Mouse (Mus musculus) brown adipose tissue, adult 24 weeks (tissue): Measurements from ENCODE around the gene Slc43a2. TPM values are rescaled to one million over a fixed set of nuclear protein-coding genes. Genes with fewer than 3 reads are reported as not detected.

Experiments used
- H3K27ac ChIP-seq: fragments of 200-500 bp; replicated peaks from 2 replicates; pipeline ENCODE4 v1.5.1; 2012; ENCODE audit warnings: low read depth, mild to moderate bottlenecking, low read length
- H3K4me1 ChIP-seq: fragments of 200-500 bp; 2 replicates; pipeline ENCODE4 v1.6.1; 2012; ENCODE audit warnings: low read length, mixed read lengths; ENCODE audit not compliant: control insufficient read depth, insufficient read depth, insufficient read length
- H3K4me3 ChIP-seq: fragments of 200-500 bp; 2 replicates; pipeline ENCODE4 v1.5.1; 2012; ENCODE audit warnings: low read depth, mild to moderate bottlenecking, low read length, moderate library complexity; ENCODE audit not compliant: insufficient read depth
- polyA plus RNA-seq: library from polyadenylated mRNA; stranded (reverse); fragments of >200 nt; gene quantifications from 2 replicates; pipeline ENCODE4 v1.2.4, GENCODE M21; 2012; ENCODE audit not compliant: missing spikeins, insufficient read depth, insufficient read length

Slc43a2 gene
- polyA plus RNA-seq: 13.4 and 14.5 TPM in 2 replicates

DNA sequence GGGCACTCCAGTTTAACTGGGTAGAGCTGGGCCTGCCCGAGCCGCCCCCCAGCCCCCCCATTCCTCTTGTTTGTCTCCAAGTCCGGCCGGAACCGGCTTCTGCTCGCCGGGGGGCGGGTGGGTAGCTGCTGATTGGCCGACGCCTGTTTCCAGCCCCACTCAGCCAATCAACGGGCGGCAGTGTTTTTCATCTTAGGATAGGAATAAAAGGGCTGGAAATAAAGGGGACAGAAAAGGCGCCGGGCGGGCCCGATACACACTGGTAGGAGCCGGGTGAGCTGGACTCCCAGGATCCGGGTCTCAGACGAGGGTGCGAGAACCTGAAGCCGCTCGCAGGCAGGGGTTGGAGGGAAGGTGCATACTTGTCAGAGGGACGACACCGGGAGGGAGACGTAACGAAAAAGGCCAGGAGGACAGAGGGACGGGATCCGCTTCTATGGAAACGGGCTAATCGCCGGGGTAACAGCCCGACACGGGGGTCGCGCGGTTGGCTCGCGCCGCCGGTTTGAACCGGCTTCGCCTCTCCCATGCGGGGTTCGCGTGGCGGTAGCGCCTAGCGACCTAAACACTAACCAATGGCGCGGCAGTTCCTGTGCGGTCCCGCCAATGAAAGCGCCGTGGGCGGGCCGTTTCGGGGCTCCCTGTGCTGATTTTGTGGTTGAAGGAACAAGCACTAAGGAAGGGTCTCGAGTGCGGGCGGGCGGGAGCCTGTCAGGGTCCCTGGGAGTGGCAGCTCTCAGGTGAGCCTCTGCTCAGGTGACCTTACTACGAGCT is at the start of gene Slc43a2:
TSS of gene Slc43a2 (plus strand) at position 226 of the 774 bp plus-strand sequence.
- peak within 1 kb of the TSS; percentile 90 for H3K27ac ChIP-seq
- peaks cover 18% of the 10 kb centered on the region for H3K4me1 ChIP-seq
- H3K4me3 ChIP-seq: peak within 1 kb of the TSS; percentile 94

DNA sequence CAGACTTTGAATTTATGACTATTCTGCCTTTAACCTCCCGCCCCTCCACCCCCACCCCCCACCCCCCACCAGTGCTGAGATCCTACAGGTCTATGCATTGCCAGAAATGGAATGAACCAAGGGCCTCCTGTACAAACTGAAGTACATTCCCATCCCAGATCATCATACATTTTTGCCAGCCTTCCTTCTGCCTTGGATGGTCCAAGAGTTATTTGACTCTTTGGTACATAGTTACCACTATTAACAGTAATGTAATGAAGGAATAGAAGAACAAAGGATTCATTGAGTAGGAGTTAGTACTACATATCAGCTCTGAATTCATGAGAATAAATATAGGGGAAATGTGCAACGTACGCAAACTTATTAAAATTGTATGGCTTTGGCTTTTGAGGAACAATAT is 45.3 kb upstream of the Slc43a2 start:
- Histone ChIP-seq H3K4me1 (peaks cover 6% of the 10 kb centered on the region; the same call in 1 of the 2 replicates), H3K4me3 (no peak overlapping the region), H3K27ac (no peak overlapping the region)

DNA sequence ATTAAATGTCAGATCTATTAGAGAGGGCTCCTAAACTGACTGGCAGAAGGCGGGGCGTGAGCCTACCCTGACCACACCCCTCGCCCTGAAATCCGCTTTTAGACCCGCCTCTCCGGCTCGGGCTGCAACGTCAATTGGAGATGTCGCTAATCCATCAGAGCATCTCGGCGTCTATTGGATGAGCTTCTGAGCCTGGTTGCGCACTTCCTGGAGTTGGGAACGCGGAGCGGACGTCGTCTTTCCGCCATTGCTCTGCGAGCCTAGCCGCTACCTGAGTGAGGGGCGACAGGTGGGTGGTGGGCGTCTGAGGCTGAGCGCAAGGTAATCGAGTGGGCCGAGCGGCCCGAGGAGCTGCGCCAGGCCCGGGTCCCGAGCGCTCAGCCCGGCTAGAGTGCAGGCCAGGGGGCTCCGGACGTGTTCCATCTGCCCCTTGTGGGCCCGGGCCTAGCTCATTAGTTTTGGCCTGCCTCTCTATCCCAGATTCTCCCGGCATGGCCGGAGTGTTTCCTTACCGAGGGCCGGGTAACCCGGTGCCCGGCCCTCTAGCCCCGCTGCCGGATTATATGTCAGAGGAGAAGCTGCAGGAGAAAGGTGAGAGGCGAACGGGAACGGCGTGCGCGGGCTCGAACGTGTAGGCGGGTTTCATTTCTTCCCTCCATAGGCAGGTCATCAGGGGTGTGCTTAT is 44.8 kb upstream of the Slc43a2 start, which contains the start of gene Prpf8:
TSS of gene Prpf8 (plus strand) at position 216 of the 685 bp plus-strand sequence.
- peaks cover 6% of the 10 kb centered on the region; the same call in 1 of the 2 replicates for H3K4me1 ChIP-seq
- peak within 1 kb of the TSS; percentile 76 for H3K27ac ChIP-seq
- peak within 1 kb of the TSS; percentile 93 for H3K4me3 ChIP-seq

DNA sequence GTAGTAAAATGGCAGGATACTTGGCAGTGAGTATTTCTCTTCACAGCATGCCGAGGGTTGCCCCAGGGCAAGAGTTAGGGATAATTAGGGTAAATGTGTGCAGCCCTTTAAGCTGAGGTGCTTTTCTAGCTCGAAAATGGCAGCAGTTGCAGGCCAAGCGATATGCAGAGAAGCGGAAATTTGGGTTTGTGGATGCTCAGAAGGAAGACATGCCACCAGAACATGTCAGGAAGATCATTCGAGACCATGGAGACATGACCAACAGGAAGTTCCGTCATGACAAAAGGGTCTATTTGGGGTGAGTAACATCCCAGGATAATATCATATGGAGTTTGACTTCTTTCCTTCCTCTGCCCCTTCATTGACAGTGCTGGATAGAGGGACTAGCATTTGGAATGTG is 44.0 kb upstream of the Slc43a2 start:
- 0 out of 2 replicates have a peak overlapping the region, but pooled peaks have one; percentile 0 for H3K27ac ChIP-seq
- H3K4me3 ChIP-seq: peak overlapping the region; percentile 93
- H3K4me1 ChIP-seq: peaks cover 6% of the 10 kb centered on the region; the same call in 1 of the 2 replicates

DNA sequence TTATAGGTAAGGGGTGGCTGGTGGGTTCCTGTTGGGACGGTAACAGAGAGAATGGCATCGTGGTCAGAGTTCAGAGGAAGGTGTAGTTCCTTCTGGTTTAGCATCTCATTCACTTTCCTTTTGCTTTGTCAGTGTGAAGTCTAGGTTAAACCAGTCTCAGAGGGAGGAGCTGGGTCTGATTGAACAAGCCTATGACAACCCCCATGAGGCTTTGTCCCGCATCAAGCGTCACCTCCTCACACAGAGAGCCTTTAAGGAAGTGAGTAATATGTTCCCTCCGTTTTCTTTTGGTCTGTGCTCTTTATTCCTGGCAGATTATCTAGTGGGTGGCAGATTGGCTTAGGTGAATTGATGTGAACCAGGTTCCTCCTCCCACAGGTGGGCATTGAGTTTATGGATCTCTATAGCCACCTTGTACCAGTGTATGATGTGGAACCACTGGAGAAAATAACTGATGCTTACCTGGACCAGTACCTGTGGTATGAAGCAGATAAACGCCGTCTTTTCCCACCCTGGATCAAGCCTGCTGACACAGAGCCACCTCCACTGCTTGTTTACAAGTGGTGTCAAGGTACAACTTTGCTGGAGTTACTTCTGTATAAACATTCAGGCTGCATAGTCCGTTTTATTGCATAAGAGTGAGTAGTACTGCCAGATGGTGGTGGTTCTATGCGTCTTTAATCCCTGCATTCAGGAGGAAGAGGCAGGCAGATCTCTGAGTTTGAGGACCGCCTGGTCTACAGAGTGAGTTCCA is 37.0 kb upstream of the Slc43a2 start:
- Histone ChIP-seq H3K27ac (no peak overlapping the region), H3K4me3 (no peak overlapping the region), H3K4me1 (no peaks in the 10 kb centered on the region)

DNA sequence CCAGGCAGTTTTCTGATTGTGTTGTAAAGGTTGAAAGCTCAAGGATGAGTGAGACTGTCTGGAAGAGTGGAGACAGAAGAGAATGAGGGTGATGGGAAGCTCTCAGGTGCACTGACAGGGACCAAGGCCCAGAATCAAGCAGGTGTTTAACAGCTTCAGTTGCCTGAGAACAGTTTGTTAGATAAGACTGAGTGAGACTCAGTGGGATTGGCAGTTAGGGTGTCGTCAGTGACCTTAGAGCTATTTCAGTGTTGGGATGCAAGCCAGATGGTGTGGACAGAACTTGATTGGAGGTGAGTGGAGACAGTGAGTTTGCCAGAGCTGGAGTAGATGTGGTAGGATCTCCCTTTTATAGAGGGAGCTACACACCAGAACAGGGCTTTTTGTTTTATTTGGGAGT is 33.4 kb upstream of the Slc43a2 start:
- H3K4me3 ChIP-seq: no peak overlapping the region
- no peaks in the 10 kb centered on the region for H3K4me1 ChIP-seq
- H3K27ac ChIP-seq: no peak overlapping the region

DNA sequence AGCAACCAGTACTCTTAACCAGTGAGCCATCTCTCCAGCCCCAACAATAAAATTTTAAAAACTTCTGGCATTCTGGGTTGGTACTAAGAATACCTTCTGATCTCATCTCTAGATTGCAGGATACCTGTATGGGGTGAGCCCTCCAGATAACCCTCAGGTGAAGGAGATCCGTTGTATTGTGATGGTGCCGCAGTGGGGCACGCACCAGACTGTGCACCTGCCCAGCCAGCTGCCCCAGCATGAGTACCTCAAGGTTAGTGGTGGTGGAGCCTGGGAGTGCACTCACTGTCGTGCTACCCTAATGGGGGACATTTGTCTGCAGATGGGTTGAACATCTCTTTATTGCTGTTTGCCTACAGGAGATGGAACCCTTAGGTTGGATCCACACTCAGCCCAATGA is 23.3 kb upstream of the Slc43a2 start:
- peaks cover 11% of the 10 kb centered on the region for H3K4me1 ChIP-seq
- H3K4me3 ChIP-seq: no peak overlapping the region
- H3K27ac ChIP-seq: no peak overlapping the region

DNA sequence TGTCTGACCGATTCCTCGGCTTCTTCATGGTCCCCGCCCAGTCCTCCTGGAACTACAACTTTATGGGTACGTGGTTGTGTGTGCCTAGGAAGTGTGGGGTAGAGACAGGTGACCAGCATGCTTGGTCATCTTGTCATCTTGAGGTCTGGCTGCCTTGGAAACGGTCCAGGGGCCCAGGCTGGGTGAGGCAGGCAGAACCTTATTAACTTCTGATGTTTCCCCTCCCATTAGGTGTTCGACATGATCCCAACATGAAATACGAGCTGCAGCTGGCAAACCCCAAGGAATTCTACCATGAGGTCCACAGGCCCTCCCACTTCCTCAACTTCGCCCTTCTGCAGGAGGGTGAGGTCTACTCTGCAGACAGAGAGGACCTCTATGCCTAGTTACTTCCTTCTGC is 22.6 kb upstream of the Slc43a2 start:
- Histone ChIP-seq H3K4me1 (peaks cover 11% of the 10 kb centered on the region), H3K4me3 (no peak overlapping the region), H3K27ac (peak overlapping the region; percentile 98)

DNA sequence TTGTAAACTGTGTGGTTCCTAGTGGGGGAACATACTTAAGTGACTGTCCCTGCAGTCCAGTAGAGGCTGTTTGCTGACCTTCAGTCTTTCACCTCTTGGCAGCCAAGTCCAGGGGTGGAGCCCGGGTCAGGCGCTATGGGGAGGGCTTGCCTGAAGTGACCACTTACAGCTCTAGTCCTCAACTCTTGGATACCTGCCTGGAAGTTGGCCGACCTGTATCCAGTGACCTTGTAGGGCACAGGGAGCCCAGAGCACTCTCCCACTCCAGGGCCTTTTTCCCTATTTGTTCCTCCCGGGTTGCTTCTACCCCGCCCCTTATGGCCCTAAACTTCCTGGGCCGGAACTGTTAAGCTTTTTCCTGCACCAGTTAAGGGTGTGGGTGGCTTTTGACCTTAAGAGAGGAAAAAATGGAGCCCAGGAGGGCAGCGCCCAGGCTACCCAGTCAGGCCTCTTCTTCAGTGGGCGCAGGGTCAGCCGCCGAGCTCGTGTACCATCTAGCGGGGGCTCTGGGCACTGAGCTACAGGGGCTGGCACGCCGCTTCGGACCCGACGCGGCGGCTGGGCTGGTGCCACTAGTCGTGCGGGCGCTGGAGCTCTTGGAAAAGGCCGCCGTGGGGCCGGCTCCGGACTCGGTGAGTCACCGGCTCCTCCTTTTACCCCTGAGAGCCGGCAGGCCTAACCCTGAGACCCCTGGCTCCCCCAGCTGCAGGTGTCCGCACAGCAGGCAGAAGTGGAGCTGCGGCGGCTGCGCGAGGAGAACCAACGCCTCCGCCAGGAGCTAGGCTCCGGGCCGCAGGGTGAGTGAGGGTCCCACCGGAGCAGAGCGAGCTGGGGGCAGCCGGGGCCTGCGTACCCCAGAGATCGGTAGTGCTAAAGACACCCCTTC is 21.5 kb upstream of the Slc43a2 start, which contains the start of gene Rilp:
TSS of gene Rilp (plus strand) at position 354 of the 886 bp plus-strand sequence.
- H3K4me1 ChIP-seq: peaks cover 12% of the 10 kb centered on the region
- peak within 1 kb of the TSS; percentile 90 for H3K4me3 ChIP-seq

DNA sequence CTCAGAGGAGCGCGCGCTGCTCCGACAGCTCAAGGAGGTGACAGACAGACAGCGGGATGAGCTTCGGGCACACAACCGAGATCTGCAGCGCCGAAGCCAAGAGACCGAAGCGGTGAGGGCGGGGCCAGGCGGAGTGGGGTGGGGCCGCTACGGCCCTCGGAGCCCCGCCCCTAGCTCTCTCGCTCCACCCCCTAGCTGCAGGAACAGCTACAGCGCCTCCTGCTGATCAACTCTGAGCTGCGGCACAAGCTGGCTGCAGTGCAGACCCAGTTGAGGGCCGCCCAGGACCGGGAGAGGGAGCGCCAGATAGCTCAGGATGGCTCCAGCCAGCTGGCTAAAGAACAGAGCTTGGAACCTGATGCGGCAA is 20.9 kb upstream of the Slc43a2 start:
- Histone ChIP-seq H3K4me3 (peak overlapping the region; percentile 90), H3K4me1 (peaks cover 16% of the 10 kb centered on the region), H3K27ac (peak overlapping the region; percentile 98)

More for the DNA sequence above, 21.5 kb upstream of the Slc43a2 start, which contains the start of gene Rilp:
- peak within 1 kb of the TSS; percentile 98 for H3K27ac ChIP-seq

DNA sequence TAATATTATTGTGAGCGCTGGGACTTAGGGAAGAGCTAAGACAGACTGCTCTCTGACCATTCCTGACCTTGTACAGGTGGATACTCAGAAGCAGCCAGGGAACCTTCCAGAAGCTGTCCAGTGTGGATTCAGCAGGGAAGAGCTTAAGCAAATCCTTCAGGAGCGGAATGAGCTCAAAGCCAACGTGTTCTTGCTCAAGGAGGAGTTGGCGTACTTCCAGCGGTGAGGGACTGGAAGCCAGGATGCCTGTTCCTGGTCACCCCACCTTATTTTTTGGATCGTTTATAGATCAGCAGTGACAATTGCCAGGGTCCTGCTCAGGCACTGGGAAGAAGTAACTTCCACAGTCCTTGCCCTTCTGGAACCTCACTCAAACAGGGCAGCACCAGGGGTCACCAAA is 20.3 kb upstream of the Slc43a2 start:
- peaks cover 16% of the 10 kb centered on the region for H3K4me1 ChIP-seq
- H3K4me3 ChIP-seq: peak overlapping the region; percentile 10
- H3K27ac ChIP-seq: peak overlapping the region; percentile 96

DNA sequence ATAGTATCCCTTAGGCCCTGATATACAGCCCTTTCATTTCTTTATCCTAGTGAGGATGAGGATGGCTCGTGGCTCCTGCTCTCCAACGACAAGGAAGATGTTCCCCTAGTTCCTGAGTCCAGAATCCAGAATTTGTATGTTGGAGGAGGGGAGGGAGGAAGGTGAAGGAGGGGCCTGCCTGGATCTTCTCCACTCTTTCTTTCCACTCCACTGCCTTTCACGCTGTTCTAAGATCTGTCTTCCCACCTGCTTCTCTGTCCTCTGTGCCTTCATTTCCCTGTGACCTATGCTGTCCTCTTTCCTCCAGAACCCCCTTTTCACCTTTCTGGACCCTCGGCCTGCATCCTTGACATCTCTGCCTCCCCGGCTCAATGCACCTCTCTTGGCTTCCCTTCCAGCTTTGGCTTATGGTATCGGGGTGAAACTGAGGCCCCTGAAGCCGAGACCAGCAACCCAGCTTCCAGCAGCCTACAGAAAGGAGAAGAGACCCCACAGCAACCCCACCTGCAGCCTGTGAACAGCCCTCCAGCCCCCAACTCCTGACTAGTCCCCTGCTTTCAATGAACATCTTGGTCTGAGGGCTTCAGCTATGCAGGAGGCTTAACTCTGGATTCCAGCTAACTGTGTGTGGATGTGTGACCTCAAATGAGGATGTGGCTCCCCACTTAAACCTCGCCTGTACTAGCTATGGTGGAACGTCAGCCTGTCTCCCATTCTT is 19.0 kb upstream of the Slc43a2 start:
- Histone ChIP-seq H3K27ac (peak overlapping the region; percentile 96), H3K4me3 (no peak overlapping the region), H3K4me1 (peaks cover 16% of the 10 kb centered on the region)

DNA sequence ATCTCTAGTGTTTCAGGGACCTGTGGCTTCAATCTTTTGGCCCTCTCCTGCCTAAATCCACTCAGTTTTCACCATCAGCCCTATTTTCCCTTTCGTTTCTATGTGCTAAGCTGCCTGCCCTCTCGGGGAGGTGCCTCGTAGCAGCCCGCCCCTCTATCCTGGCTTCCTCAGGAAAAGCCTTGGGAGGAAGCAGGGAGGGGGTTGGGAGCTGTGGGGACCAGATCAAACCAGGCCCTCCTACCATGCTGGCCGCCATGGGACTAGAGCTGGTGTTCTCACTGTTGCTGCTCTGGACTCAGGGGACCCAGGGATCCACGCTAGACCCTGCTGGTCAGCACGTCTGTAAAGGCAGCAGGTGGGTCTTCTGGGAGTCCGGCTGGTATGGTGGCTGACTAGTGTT is 18.2 kb upstream of the Slc43a2 start, which contains the start of gene Scarf1:
TSS of gene Scarf1 (plus strand) at position 205 of the 400 bp plus-strand sequence.
- peaks cover 16% of the 10 kb centered on the region for H3K4me1 ChIP-seq
- H3K27ac ChIP-seq: peak within 1 kb of the TSS; percentile 96
- peak within 1 kb of the TSS; percentile 75 for H3K4me3 ChIP-seq
